Mouse (Mus musculus) heart, embryonic 16.5 days (tissue): ENCODE measurements around the gene Clta. TPM values are rescaled to one million over a fixed set of nuclear protein-coding genes. Genes with fewer than 3 reads are reported as not detected.
"Not testable (repeated sequence)": the region's sequence is repeated elsewhere in the genome, so short reads cannot be mapped to it uniquely, and the experiment has no call there.

Experiments
- ATAC-seq: fragments of 200-750 bp; cut with Nextera tagmentation; replicated peaks from 2 replicates; pipeline ENCODE4 v1.8.0; 2017; ENCODE audit warnings: moderate number of reproducible peaks; ENCODE audit not compliant: insufficient read depth, low FRiP score; ENCODE audit errors: extremely low read depth
- H3K27ac ChIP-seq: fragments of 300-500 bp; sonication (generic); 2 replicates; pipeline ENCODE4 v1.5.1; 2014; ENCODE audit warnings: mild to moderate bottlenecking, low read length, control low read depth, moderate library complexity
- H3K27me3 ChIP-seq: fragments of 300-500 bp; sonication (generic); 2 replicates; pipeline ENCODE4 v1.6.1; 2014; ENCODE audit warnings: low read length, mixed read lengths; ENCODE audit not compliant: control insufficient read depth, insufficient read depth
- H3K36me3 ChIP-seq: fragments of 300-500 bp; sonication (generic); 2 replicates; pipeline ENCODE4 v1.6.1; 2014; ENCODE audit not compliant: control insufficient read depth, insufficient read depth
- H3K4me1 ChIP-seq: fragments of 300-500 bp; sonication (generic); 2 replicates; pipeline ENCODE4 v1.6.1; 2014; ENCODE audit warnings: low read length, mixed read lengths; ENCODE audit not compliant: control insufficient read depth, insufficient read depth
- H3K4me2 ChIP-seq: fragments of 300-500 bp; sonication (generic); 2 replicates; pipeline ENCODE4 v1.6.1; 2014; ENCODE audit warnings: low read depth, mild to moderate bottlenecking, control low read depth, low read length
- H3K4me3 ChIP-seq: fragments of 300-500 bp; sonication (generic); 2 replicates; pipeline ENCODE4 v1.5.1; 2014; ENCODE audit warnings: mild to moderate bottlenecking, control low read depth, low read length
- H3K9ac ChIP-seq: fragments of 300-500 bp; sonication (generic); 2 replicates; pipeline ENCODE4 v1.6.1; 2014; ENCODE audit warnings: low read length, control low read depth
- H3K9me3 ChIP-seq: fragments of 300-500 bp; sonication (generic); replicated peaks from 2 replicates; pipeline ENCODE4 v1.6.1; 2016; ENCODE audit warnings: low read length; ENCODE audit not compliant: control insufficient read depth
- WGBS: fragments of 180-500 bp; shearing (Covaris S2); extraction: QIAGEN DNeasy Blood & Tissue Kit; methylation state at CpG from one replicate; pipeline ENCODE4 v1.1.7; 2014; 5-methylcytosine and 5-hydroxymethylcytosine counted together
- polyA plus RNA-seq: library from polyadenylated mRNA; unstranded; fragments of >200 nt; fragmentation: Nextera tagmentation; extraction: Ambion mirVana; gene quantifications from 2 replicates; pipeline ENCODE4 v1.2.1, GENCODE M21; 2015

Gene Clta
- polyA plus RNA-seq, 1 experiment from 2014 or later: 150 TPM

DNA sequence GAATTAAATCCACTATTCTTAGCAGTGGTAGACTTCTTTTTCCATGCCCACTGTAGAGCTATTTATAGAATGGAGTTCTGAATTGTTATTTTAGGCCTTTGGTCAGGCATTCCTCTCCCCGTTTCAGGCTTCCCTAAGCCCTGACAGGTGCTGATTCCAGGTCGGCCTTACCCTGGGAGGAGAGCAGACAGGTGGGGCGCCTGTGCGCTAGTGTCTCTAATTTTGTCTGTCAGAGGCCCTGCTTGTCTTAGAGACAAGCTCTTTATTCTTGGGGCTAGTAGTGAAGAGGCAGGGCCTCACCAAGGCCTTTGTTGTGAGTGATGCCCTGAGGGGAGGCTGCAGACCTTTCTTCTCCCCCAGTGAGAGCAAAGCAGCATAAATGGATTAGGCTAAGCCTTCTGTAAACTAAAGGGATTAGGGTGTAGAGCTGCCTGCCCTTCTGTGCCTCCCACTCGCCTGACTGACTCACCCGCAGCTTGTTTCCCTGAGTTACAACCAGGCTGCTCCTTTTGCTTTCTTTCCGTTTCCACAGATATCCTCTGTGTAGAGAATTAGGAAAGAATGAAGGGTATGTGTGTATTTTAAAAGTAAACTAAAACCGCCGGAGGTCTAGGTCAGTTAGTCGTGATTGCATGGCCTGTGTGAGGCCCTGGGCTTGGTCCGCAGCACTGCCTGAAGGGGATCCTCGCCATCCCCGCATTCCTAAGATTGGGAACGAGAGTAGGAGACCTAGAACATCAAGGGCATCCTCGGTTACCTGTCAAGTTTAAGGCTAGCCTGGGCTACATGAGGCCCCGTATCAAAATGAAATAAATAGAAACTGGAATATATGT is 24.3 kb downstream of the Clta start:
- no peak overlapping the region for H3K4me3 ChIP-seq
- H3K9me3 ChIP-seq: no peaks in the 10 kb centered on the region
- peaks cover 56% of the 10 kb centered on the region for H3K36me3 ChIP-seq
- H3K4me1 ChIP-seq: peaks cover 26% of the 10 kb centered on the region
- no peaks in the 10 kb centered on the region for H3K27me3 ChIP-seq
- ATAC-seq: peak; percentile 66
- H3K9ac ChIP-seq: peak overlapping the region; percentile 64
- 43% methylated on average over 16 of the region's 16 CpGs for WGBS
- H3K27ac ChIP-seq: peak overlapping the region; percentile 98
- peak overlapping the region; percentile 50 for H3K4me2 ChIP-seq

- H3K9me3 ChIP-seq: no peaks in the 10 kb centered on the region
- H3K4me1 ChIP-seq: peaks cover 26% of the 10 kb centered on the region
- H3K36me3 ChIP-seq: peaks cover 45% of the 10 kb centered on the region
- 62% methylated on average over 15 of the region's 15 CpGs for WGBS
- H3K27ac ChIP-seq: peak overlapping the region; percentile 98
- H3K27me3 ChIP-seq: no peaks in the 10 kb centered on the region
- ATAC-seq: peak; percentile 34; the same call in 1 of the 2 replicates
- no peak overlapping the region for H3K9ac ChIP-seq
- H3K4me3 ChIP-seq: no peak overlapping the region
- H3K4me2 ChIP-seq: no peak overlapping the region
Measured at GRCm38 (mm10) chr4:44029661-44030066, 25.4 kb downstream of the Clta start.

GRCm38 (mm10) chr4:44031521-44031920 is 27.3 kb downstream of the Clta start:
- Histone ChIP-seq H3K4me1 (peaks cover 26% of the 10 kb centered on the region), H3K9ac (no peak overlapping the region), H3K9me3 (no peaks in the 10 kb centered on the region), H3K27ac (0 out of 2 replicates have a peak overlapping the region, but pooled peaks have one; percentile 9), H3K4me2 (no peak overlapping the region), H3K36me3 (peaks cover 30% of the 10 kb centered on the region), H3K4me3 (no peak overlapping the region), H3K27me3 (no peaks in the 10 kb centered on the region)
- 0 out of 2 replicates have a peak, but pooled peaks have one; percentile 69 for ATAC-seq
- WGBS: 67% methylated on average over 5 of the region's 5 CpGs

GRCm38 (mm10) chr4:44036455-44036854 is 32.2 kb downstream of the Clta start:
- H3K9me3 ChIP-seq: no peaks in the 10 kb centered on the region
- 76% methylated on average over 5 of the region's 5 CpGs for WGBS
- no peak overlapping the region for H3K27ac ChIP-seq
- ATAC-seq: no peak
- H3K9ac ChIP-seq: no peak overlapping the region
- no peaks in the 10 kb centered on the region; the same call in none of the 2 replicates for H3K4me1 ChIP-seq
- H3K36me3 ChIP-seq: peaks cover 40% of the 10 kb centered on the region
- no peak overlapping the region for H3K4me3 ChIP-seq
- no peak overlapping the region for H3K4me2 ChIP-seq
- H3K27me3 ChIP-seq: no peaks in the 10 kb centered on the region

DNA sequence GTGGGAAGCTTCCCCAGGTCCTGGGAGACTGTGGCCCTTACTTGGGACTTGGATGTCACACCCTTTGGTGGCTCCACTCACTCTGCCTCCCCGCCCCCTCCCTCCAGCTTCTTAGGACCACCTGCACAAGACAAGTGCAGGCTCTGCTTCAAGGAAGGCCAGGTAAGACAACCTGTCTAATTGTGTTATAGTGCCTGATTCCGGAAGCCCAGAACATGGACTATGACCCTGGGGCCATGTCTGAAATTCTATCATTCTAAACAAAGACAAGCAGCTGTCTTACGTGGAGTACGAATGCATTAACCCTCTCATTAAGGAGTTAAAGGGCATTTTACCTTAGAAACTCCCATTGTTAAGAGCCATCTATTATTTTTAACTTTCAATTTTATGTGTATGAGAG is 36.5 kb downstream of the Clta start:
- Histone ChIP-seq H3K4me3 (no peak overlapping the region), H3K4me2 (no peak overlapping the region), H3K9ac (no peak overlapping the region), H3K27ac (no peak overlapping the region), H3K27me3 (no peaks in the 10 kb centered on the region), H3K36me3 (peaks cover 52% of the 10 kb centered on the region), H3K9me3 (no peaks in the 10 kb centered on the region), H3K4me1 (no peaks in the 10 kb centered on the region)
- no peak for ATAC-seq
- 94% methylated on average over 4 of the region's 4 CpGs for WGBS

- Histone ChIP-seq H3K4me2 (no peak overlapping the region), H3K9ac (no peak overlapping the region), H3K9me3 (no peaks in the 10 kb centered on the region), H3K4me1 (no peaks in the 10 kb centered on the region), H3K36me3 (peaks cover 53% of the 10 kb centered on the region), H3K27ac (no peak overlapping the region), H3K27me3 (no peaks in the 10 kb centered on the region), H3K4me3 (no peak overlapping the region)
- ATAC-seq: no peak
- 84% methylated on average over 5 of the region's 5 CpGs for WGBS
Measured at GRCm38 (mm10) chr4:44042429-44042828, 38.2 kb downstream of the Clta start.

- not testable (repeated sequence) for H3K9ac ChIP-seq, ATAC-seq, H3K4me3 ChIP-seq, H3K27ac ChIP-seq, H3K4me1 ChIP-seq, H3K27me3 ChIP-seq, H3K4me2 ChIP-seq, H3K9me3 ChIP-seq
- WGBS: 92% methylated on average over 4 of the region's 4 CpGs
- H3K36me3 ChIP-seq: peaks cover 57% of the 10 kb centered on the region
Measured at GRCm38 (mm10) chr4:44043182-44043581, 38.9 kb downstream of the Clta start.

- Histone ChIP-seq H3K36me3 (peaks cover 52% of the 10 kb centered on the region), H3K4me2 (no peak overlapping the region), H3K9me3 (no peaks in the 10 kb centered on the region), H3K4me1 (no peaks in the 10 kb centered on the region), H3K27ac (no peak overlapping the region), H3K4me3 (no peak overlapping the region), H3K27me3 (no peaks in the 10 kb centered on the region), H3K9ac (no peak overlapping the region)
- 91% methylated on average over 5 of the region's 5 CpGs for WGBS
- ATAC-seq: no peak
Measured at GRCm38 (mm10) chr4:44044685-44045356, 40.6 kb downstream of the Clta start.

GRCm38 (mm10) chr4:44046066-44046465 is 41.8 kb downstream of the Clta start:
- Histone ChIP-seq H3K4me1 (no peaks in the 10 kb centered on the region), H3K4me3 (no peak overlapping the region), H3K9me3 (no peaks in the 10 kb centered on the region), H3K27me3 (no peaks in the 10 kb centered on the region), H3K4me2 (no peak overlapping the region), H3K36me3 (peaks cover 40% of the 10 kb centered on the region), H3K9ac (no peak overlapping the region), H3K27ac (no peak overlapping the region)
- WGBS: 66% methylated on average over 5 of the region's 5 CpGs
- no peak for ATAC-seq
